Mouse (Mus musculus): Measurements from ENCODE around the gene Dnajc16. TPM values are rescaled to one million over a fixed set of nuclear protein-coding genes. Genes with fewer than 3 reads are reported as not detected.

The Dnajc16 gene
- polyA plus RNA-seq, 1 experiment: 9.1 TPM

DNA sequence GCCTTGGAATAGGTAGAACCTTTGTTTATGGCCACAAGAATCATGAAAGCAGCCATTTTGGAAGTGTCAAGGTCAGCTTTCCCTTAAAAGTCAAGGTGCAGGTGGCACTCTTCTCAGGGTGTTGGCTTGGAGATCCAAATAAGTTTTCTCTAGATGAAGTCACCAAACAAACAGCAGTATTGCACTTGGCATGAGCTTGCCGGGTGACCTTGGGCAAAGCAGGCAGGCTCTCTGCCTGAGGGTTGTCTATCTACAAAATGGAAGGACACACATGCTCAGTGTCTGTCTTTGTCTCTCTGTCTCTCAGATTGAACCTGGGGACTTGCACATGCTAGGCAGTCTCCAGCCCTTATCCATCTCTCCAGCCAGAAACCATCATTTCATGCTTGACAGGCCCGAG lies 36.7 kb upstream of the Dnajc16 start:
- Histone ChIP-seq H3K9ac (ENCODE audit: low read depth, poor library complexity, severe bottlenecking) (no peak overlapping the region), H3K4me3 (ENCODE audit: low read depth, low read length) (no peak overlapping the region), H3K9me3 (replicated peaks; ENCODE audit: control insufficient read depth, insufficient read depth, low read length, poor library complexity, severe bottlenecking) (no peaks in the 10 kb centered on the region), H3K4me1 (ENCODE audit: control insufficient read depth, insufficient read depth, low read length) (no peaks in the 10 kb centered on the region), H3K36me3 (ENCODE audit: control insufficient read depth, insufficient read depth, low read length, poor library complexity, severe bottlenecking) (no peaks in the 10 kb centered on the region), H3K27me3 (ENCODE audit: control insufficient read depth, insufficient read depth, low read length, poor library complexity, severe bottlenecking) (no peaks in the 10 kb centered on the region), H3K27ac (ENCODE audit: insufficient read depth, low read length) (no peak overlapping the region)
- no peak for TF ChIP-seq POLR2A (IDR thresholded peaks at IDR 0.05; ENCODE audit: insufficient read depth, low read length)
- no peak for TF ChIP-seq EP300 (IDR thresholded peaks at IDR 0.05; ENCODE audit: insufficient read depth, low read depth, low read length)
- TF ChIP-seq CTCF (IDR thresholded peaks at IDR 0.05; ENCODE audit: low read depth, low read length): no peak

DNA sequence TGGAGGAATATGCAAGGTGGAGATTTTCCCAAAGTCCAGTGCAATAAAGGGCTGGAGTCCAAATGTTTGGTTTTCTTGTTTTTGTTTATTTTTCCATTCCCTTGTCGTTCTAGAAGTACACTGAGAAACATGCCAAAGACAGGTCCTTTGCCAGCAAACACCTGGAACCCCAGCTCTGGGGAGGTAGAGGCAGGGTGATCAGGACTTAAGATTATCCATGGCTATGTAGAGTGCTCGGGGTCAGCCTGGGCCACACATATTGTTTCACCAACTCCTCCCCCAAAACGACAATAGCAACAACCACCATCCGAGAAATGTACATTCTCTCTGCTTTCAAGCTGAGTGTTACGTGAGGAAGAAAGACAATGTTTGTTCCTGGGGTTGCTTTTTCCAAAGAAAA lies 35.3 kb upstream of the Dnajc16 start, which contains the start of gene Cela2a:
Gene Cela2a, minus strand, starts transcription at position 101 of the 400 bp plus-strand sequence.
- Histone ChIP-seq H3K27me3 (ENCODE audit: control insufficient read depth, insufficient read depth, low read length, poor library complexity, severe bottlenecking) (no peaks in the 10 kb centered on the region), H3K9me3 (replicated peaks; ENCODE audit: control insufficient read depth, insufficient read depth, low read length, poor library complexity, severe bottlenecking) (no peaks in the 10 kb centered on the region), H3K27ac (ENCODE audit: insufficient read depth, low read length) (no peak within 1 kb of the TSS), H3K4me3 (ENCODE audit: low read depth, low read length) (no peak within 1 kb of the TSS), H3K4me1 (ENCODE audit: control insufficient read depth, insufficient read depth, low read length) (no peaks in the 10 kb centered on the region), H3K36me3 (ENCODE audit: control insufficient read depth, insufficient read depth, low read length, poor library complexity, severe bottlenecking) (no peaks in the 10 kb centered on the region), H3K9ac (ENCODE audit: low read depth, poor library complexity, severe bottlenecking) (no peak within 1 kb of the TSS)
- TF ChIP-seq POLR2A (IDR thresholded peaks at IDR 0.05; ENCODE audit: insufficient read depth, low read length): no peak
- TF ChIP-seq EP300 (IDR thresholded peaks at IDR 0.05; ENCODE audit: insufficient read depth, low read depth, low read length): no peak
- TF ChIP-seq CTCF (IDR thresholded peaks at IDR 0.05; ENCODE audit: low read depth, low read length): no peak

DNA sequence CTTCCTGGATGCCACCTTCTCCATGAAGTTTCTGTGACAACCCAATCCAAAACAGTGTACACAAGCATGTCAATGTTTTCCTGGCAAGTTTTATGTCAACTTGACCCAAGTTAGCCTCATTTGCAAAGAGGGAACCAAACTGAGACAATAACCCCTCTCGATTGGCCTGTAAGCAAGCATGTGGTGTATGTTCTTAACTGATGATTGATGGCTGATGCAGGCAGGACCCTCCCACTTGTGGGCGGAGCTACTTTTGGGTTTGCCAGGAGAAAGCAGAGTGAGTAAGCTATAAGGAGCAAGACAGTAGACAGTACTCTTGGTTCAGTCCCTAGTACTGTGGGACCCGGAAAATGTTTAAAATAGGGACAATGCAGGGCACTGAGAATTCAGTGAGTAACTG lies 32.2 kb upstream of the Dnajc16 start:
- H3K36me3 ChIP-seq (ENCODE audit: control insufficient read depth, insufficient read depth, low read length, poor library complexity, severe bottlenecking): no peaks in the 10 kb centered on the region
- no peaks in the 10 kb centered on the region for H3K9me3 ChIP-seq (replicated peaks; ENCODE audit: control insufficient read depth, insufficient read depth, low read length, poor library complexity, severe bottlenecking)
- H3K4me3 ChIP-seq (ENCODE audit: low read depth, low read length): no peak overlapping the region
- no peak overlapping the region for H3K9ac ChIP-seq (ENCODE audit: low read depth, poor library complexity, severe bottlenecking)
- H3K27me3 ChIP-seq (ENCODE audit: control insufficient read depth, insufficient read depth, low read length, poor library complexity, severe bottlenecking): no peaks in the 10 kb centered on the region
- no peaks in the 10 kb centered on the region for H3K4me1 ChIP-seq (ENCODE audit: control insufficient read depth, insufficient read depth, low read length)
- no peak overlapping the region for H3K27ac ChIP-seq (ENCODE audit: insufficient read depth, low read length)
- TF ChIP-seq CTCF (IDR thresholded peaks at IDR 0.05; ENCODE audit: low read depth, low read length): no peak
- no peak for TF ChIP-seq POLR2A (IDR thresholded peaks at IDR 0.05; ENCODE audit: insufficient read depth, low read length)
- no peak for TF ChIP-seq EP300 (IDR thresholded peaks at IDR 0.05; ENCODE audit: insufficient read depth, low read depth, low read length)

DNA sequence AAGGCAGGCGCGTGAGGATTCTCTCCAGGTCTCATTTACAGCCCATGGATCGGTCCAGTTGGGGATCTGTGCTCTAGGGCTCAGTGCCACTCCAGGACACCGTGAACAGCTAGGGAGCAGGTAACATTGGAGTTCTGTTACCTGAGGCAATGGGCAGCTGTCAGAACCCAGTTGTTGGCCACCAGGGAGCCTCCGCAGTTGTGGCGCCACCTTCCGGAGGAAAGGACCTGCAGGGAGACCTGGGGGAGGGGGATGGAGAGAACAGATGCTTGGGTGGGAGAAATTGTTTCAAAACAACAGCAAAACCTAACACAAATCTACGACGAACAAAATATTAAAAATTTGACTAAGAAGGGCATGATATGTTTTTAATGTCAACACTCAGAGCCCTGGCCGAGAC lies 31.4 kb upstream of the Dnajc16 start:
- H3K27me3 ChIP-seq (ENCODE audit: control insufficient read depth, insufficient read depth, low read length, poor library complexity, severe bottlenecking): no peaks in the 10 kb centered on the region
- no peaks in the 10 kb centered on the region for H3K4me1 ChIP-seq (ENCODE audit: control insufficient read depth, insufficient read depth, low read length)
- H3K9me3 ChIP-seq (replicated peaks; ENCODE audit: control insufficient read depth, insufficient read depth, low read length, poor library complexity, severe bottlenecking): no peaks in the 10 kb centered on the region
- H3K4me3 ChIP-seq (ENCODE audit: low read depth, low read length): peak overlapping the region; percentile 5; the same call in 1 of the 2 replicates
- TF ChIP-seq POLR2A (IDR thresholded peaks at IDR 0.05; ENCODE audit: insufficient read depth, low read length): no peak
- TF ChIP-seq CTCF (IDR thresholded peaks at IDR 0.05; ENCODE audit: low read depth, low read length): peak; percentile 85
- no peak overlapping the region for H3K27ac ChIP-seq (ENCODE audit: insufficient read depth, low read length)
- no peaks in the 10 kb centered on the region for H3K36me3 ChIP-seq (ENCODE audit: control insufficient read depth, insufficient read depth, low read length, poor library complexity, severe bottlenecking)
- H3K9ac ChIP-seq (ENCODE audit: low read depth, poor library complexity, severe bottlenecking): no peak overlapping the region

DNA sequence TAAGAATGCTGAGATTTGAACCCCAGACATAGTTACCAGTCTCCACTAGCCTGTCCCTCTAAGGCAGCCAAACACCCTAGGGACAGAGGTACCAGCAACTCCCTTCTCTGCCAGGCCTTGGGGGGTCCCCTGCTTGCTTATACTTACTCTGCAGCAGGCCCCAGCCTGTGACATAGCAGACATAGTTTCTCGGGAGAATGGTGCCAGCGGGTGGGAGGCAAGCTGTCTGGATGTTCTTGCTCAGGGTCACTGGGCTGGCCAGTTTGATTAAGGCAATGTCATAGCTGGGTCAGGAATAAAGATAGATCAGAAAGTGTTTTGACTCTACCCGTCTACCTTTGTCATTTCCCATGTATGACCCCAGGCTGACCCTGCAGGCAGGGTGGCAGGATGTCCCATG lies 30.4 kb upstream of the Dnajc16 start:
- TF ChIP-seq EP300 (IDR thresholded peaks at IDR 0.05; ENCODE audit: insufficient read depth, low read depth, low read length): no peak
- Histone ChIP-seq H3K27me3 (ENCODE audit: control insufficient read depth, insufficient read depth, low read length, poor library complexity, severe bottlenecking) (no peaks in the 10 kb centered on the region), H3K4me1 (ENCODE audit: control insufficient read depth, insufficient read depth, low read length) (no peaks in the 10 kb centered on the region), H3K4me3 (ENCODE audit: low read depth, low read length) (no peak overlapping the region), H3K36me3 (ENCODE audit: control insufficient read depth, insufficient read depth, low read length, poor library complexity, severe bottlenecking) (no peaks in the 10 kb centered on the region), H3K9me3 (replicated peaks; ENCODE audit: control insufficient read depth, insufficient read depth, low read length, poor library complexity, severe bottlenecking) (no peaks in the 10 kb centered on the region), H3K9ac (ENCODE audit: low read depth, poor library complexity, severe bottlenecking) (no peak overlapping the region), H3K27ac (ENCODE audit: insufficient read depth, low read length) (no peak overlapping the region)

DNA sequence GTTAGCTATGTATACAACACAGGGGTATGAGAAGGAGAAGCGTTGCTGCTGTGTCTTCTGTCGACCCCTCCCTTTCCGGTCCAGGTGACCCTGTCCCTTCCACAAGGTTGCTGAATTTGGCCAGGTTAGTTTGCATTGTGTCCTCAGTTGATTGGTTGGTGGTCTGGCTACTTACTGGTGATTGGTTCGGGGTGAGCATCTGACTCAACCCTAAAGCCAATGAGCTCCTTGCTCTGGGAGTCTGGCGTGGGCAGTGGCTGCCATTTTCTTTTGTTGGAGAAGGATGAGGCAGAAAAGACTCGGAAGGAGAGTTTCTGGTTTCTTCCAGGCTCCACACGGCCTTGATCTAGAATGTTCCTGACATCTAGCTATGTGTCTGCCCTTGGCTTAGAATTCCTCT lies 28.6 kb upstream of the Dnajc16 start:
- Histone ChIP-seq H3K27ac (ENCODE audit: insufficient read depth, low read length) (no peak overlapping the region), H3K4me1 (ENCODE audit: control insufficient read depth, insufficient read depth, low read length) (no peaks in the 10 kb centered on the region), H3K4me3 (ENCODE audit: low read depth, low read length) (no peak overlapping the region), H3K9ac (ENCODE audit: low read depth, poor library complexity, severe bottlenecking) (no peak overlapping the region), H3K9me3 (replicated peaks; ENCODE audit: control insufficient read depth, insufficient read depth, low read length, poor library complexity, severe bottlenecking) (no peaks in the 10 kb centered on the region), H3K27me3 (ENCODE audit: control insufficient read depth, insufficient read depth, low read length, poor library complexity, severe bottlenecking) (no peaks in the 10 kb centered on the region), H3K36me3 (ENCODE audit: control insufficient read depth, insufficient read depth, low read length, poor library complexity, severe bottlenecking) (no peaks in the 10 kb centered on the region)
- TF ChIP-seq EP300 (IDR thresholded peaks at IDR 0.05; ENCODE audit: insufficient read depth, low read depth, low read length) (no peak), CTCF (IDR thresholded peaks at IDR 0.05; ENCODE audit: low read depth, low read length) (no peak), POLR2A (IDR thresholded peaks at IDR 0.05; ENCODE audit: insufficient read depth, low read length) (no peak)

Data from ES-Bruce4 (cell line).